17 mouse cellular contexts compared by ENCODE assay signal in genomic region chr17:28286964-28287363, GRCm38 (mm10). TPM values are rescaled to one million over a fixed set of nuclear protein-coding genes. Genes with fewer than 3 reads are reported as not detected.
DNase-seq lines count a peak whose midpoint lies in the region; ATAC-seq and TF ChIP-seq lines count a peak whose summit lies in the region.
"Had no signal": no experiment of that assay in that cellular context is flagged by ENCODE, and none has a peak within 500 bp of the region (broad histone marks: within the 10 kb centered on the region; RNA-seq: fewer than 3 reads in every experiment).

No protein-coding gene starts in this region.

- TF ChIP-seq POLR2A in liver, adult 2 months (IDR thresholded peaks at IDR 0.05; ENCODE audit: extremely low read depth, insufficient read depth, low read length) = no peak

- no peak for DNase-seq in forebrain, embryonic 10.5 days (ENCODE audit: extremely low spot score, low spot score)
- no peak for DNase-seq in forebrain, embryonic 11.5 days (ENCODE audit: low spot score)
- peak; percentile 20 for DNase-seq in liver, adult 2 months (ENCODE audit: extremely low read depth, low read depth, low spot score)
- DNase-seq in liver, embryonic 11.5 days (ENCODE audit: low spot score) = no peak
- peak; percentile 49 to 67 for DNase-seq in kidney, adult 8-10 months
- no peak for DNase-seq in thymus, postnatal 10 days (ENCODE audit: low spot score in 2 of 2)
- DNase-seq: adrenal gland, postnatal 25 days; cerebellum, postnatal 36 days; heart, postnatal 4 days; thymus, postnatal 14 days had no signal

- no peak for ATAC-seq in forebrain, embryonic 11.5 days (replicated peaks; ENCODE audit: low FRiP score)
- ATAC-seq in liver, embryonic 11.5 days (replicated peaks; ENCODE audit: low FRiP score) = no peak
- 0 out of 2 replicates have a peak, but pooled peaks have one; percentile 17 for ATAC-seq in megakaryocyte progenitor cell, adult 5-6 weeks (replicated peaks; ENCODE audit: poor library complexity)
- no peak for ATAC-seq in granulocyte monocyte progenitor cell, adult 5-6 weeks (replicated peaks; ENCODE audit: poor library complexity, severe bottlenecking)
- ATAC-seq: forebrain, embryonic 16.5 days had no signal

- TF ChIP-seq CTCF in liver, adult 2 months (IDR thresholded peaks at IDR 0.05; ENCODE audit: low read depth, low read length) = peak; percentile 8; the same call in 1 of the 2 replicates

- no peaks in the 10 kb centered on the region for H3K9me3 ChIP-seq in forebrain, embryonic 10.5 days
- H3K9me3 ChIP-seq in forebrain, embryonic 11.5 days (ENCODE audit: control insufficient read depth, low read length) = no peaks in the 10 kb centered on the region
- no peaks in the 10 kb centered on the region for H3K9me3 ChIP-seq in liver, embryonic 11.5 days (ENCODE audit: control insufficient read depth, low read length)
- H3K9me3 ChIP-seq: embryonic facial prominence, embryonic 13.5 days; liver, embryonic 15.5 days; midbrain, embryonic 12.5 days had no signal

- peaks cover 8% of the 10 kb centered on the region for H3K36me3 ChIP-seq in forebrain, embryonic 10.5 days (replicated peaks)
- no peaks in the 10 kb centered on the region for H3K36me3 ChIP-seq in forebrain, embryonic 11.5 days (ENCODE audit: control insufficient read depth, insufficient read depth, low read length)
- H3K36me3 ChIP-seq in liver, adult 2 months (ENCODE audit: control insufficient read depth, insufficient read depth, low read length) = no peaks in the 10 kb centered on the region
- H3K36me3 ChIP-seq in liver, embryonic 11.5 days (ENCODE audit: control insufficient read depth, insufficient read depth, low read length) = no peaks in the 10 kb centered on the region; the same call in 1 of the 2 replicates
- H3K36me3 ChIP-seq: liver, embryonic 15.5 days; midbrain, embryonic 12.5 days had no signal

- no peak overlapping the region for H3K4me3 ChIP-seq in forebrain, embryonic 10.5 days
- H3K4me3 ChIP-seq in forebrain, embryonic 11.5 days (ENCODE audit: low read depth, low read length) = no peak overlapping the region
- no peak overlapping the region for H3K4me3 ChIP-seq in liver, adult 2 months (ENCODE audit: insufficient read depth, low read depth, low read length)
- no peak overlapping the region for H3K4me3 ChIP-seq in liver, embryonic 11.5 days (ENCODE audit: low read depth, low read length)
- H3K4me3 ChIP-seq: embryonic facial prominence, embryonic 13.5 days; layer of hippocampus, adult 2 months; liver, embryonic 15.5 days; midbrain, embryonic 12.5 days had no signal

- peaks cover 10% of the 10 kb centered on the region; the same call in 1 of the 2 replicates for H3K79me2 ChIP-seq in liver, adult 2 months (ENCODE audit: control insufficient read depth, insufficient read depth, low read length)

- H3K27ac ChIP-seq in forebrain, embryonic 10.5 days = 0 out of 2 replicates have a peak overlapping the region, but pooled peaks have one; percentile 16
- no peak overlapping the region for H3K27ac ChIP-seq in forebrain, embryonic 11.5 days (ENCODE audit: low read depth, low read length)
- H3K27ac ChIP-seq in liver, adult 2 months (replicated peaks; ENCODE audit: insufficient read depth, low read depth, low read length) = peak overlapping the region; percentile 51
- H3K27ac ChIP-seq in liver, embryonic 11.5 days (ENCODE audit: low read depth, low read length) = no peak overlapping the region
- H3K27ac ChIP-seq: embryonic facial prominence, embryonic 13.5 days; layer of hippocampus, adult 2 months; midbrain, embryonic 12.5 days had no signal

- H3K27me3 ChIP-seq in forebrain, embryonic 10.5 days (ENCODE audit: poor library complexity, severe bottlenecking) = no peaks in the 10 kb centered on the region
- no peaks in the 10 kb centered on the region for H3K27me3 ChIP-seq in forebrain, embryonic 11.5 days (ENCODE audit: control insufficient read depth, insufficient read depth, low read length)
- no peaks in the 10 kb centered on the region for H3K27me3 ChIP-seq in liver, adult 2 months (ENCODE audit: control insufficient read depth, insufficient read depth, low read length)
- no peaks in the 10 kb centered on the region for H3K27me3 ChIP-seq in liver, embryonic 11.5 days (replicated peaks; ENCODE audit: control insufficient read depth, insufficient read depth, low read length)
- H3K27me3 ChIP-seq: embryonic facial prominence, embryonic 13.5 days; liver, embryonic 15.5 days; midbrain, embryonic 12.5 days had no signal

- H3K4me1 ChIP-seq in forebrain, embryonic 10.5 days = peaks cover 23% of the 10 kb centered on the region
- no peaks in the 10 kb centered on the region for H3K4me1 ChIP-seq in forebrain, embryonic 11.5 days (replicated peaks; ENCODE audit: control insufficient read depth, insufficient read depth, low read length)
- H3K4me1 ChIP-seq in liver, adult 2 months (ENCODE audit: control insufficient read depth, insufficient read depth, low read length) = peaks cover 39% of the 10 kb centered on the region
- H3K4me1 ChIP-seq in liver, embryonic 11.5 days (replicated peaks; ENCODE audit: control insufficient read depth, insufficient read depth, low read length) = peaks cover 28% of the 10 kb centered on the region

- no peak overlapping the region for H3K4me2 ChIP-seq in forebrain, embryonic 11.5 days (ENCODE audit: low read depth, low read length, severe bottlenecking)
- no peak overlapping the region for H3K4me2 ChIP-seq in liver, embryonic 11.5 days
- H3K4me2 ChIP-seq: embryonic facial prominence, embryonic 13.5 days; liver, embryonic 15.5 days; midbrain, embryonic 12.5 days had no signal

- WGBS in forebrain, embryonic 10.5 days = 33% methylated on average over 5 of the region's 5 CpGs
- 46% methylated on average over 5 of the region's 5 CpGs for WGBS in forebrain, embryonic 11.5 days
- WGBS in liver, adult 2 months = 59% methylated on average over 5 of the region's 5 CpGs
- WGBS in liver, embryonic 11.5 days = 65% methylated on average over 5 of the region's 5 CpGs

- no peak overlapping the region for H3K9ac ChIP-seq in forebrain, embryonic 11.5 days (ENCODE audit: low read length)
- no peak overlapping the region for H3K9ac ChIP-seq in liver, adult 2 months (ENCODE audit: low read depth, low read length)
- no peak overlapping the region for H3K9ac ChIP-seq in liver, embryonic 11.5 days (ENCODE audit: low read depth, low read length)
- H3K9ac ChIP-seq: embryonic facial prominence, embryonic 13.5 days; liver, embryonic 15.5 days; midbrain, embryonic 12.5 days had no signal

RNA-seq across cellular contexts. Expression of gene Fance, which starts 26.4 kb away (rescaled TPM):
- polyA plus RNA-seq in forebrain, embryonic 10.5 days (2016; fragmentation: Nextera tagmentation; extraction: Ambion mirVana) = 31.6 and 32.5 TPM in 2 replicates
- polyA plus RNA-seq in forebrain, embryonic 11.5 days (2014; fragmentation: Nextera tagmentation; extraction: Ambion mirVana) = 28.0 and 32.3 TPM in 2 replicates
- 6.6 and 9.1 TPM in 2 replicates for total RNA-seq in liver, adult 2 months (2014; rRNA removed)
- 6.4 and 6.8 TPM in 2 replicates for polyA plus RNA-seq in liver, adult 2 months (2012; rRNA removed)
- 30.2 and 31.1 TPM in 2 replicates for polyA plus RNA-seq in liver, embryonic 11.5 days (2014; fragmentation: Nextera tagmentation; extraction: Ambion mirVana)
- total RNA-seq in megakaryocyte progenitor cell, adult 5-6 weeks (2015) = 28.7 and 34.8 TPM in 2 replicates
- total RNA-seq in megakaryocyte progenitor cell, adult 5-6 weeks (2017) = 11.0 and 14.8 TPM in 2 replicates
- total RNA-seq in granulocyte monocyte progenitor cell, adult 5-6 weeks (2014; fragmentation: Nextera tagmentation) = 41.7 and 47.9 TPM in 2 replicates
- total RNA-seq in granulocyte monocyte progenitor cell, adult 5-6 weeks (2017) = 15.0 and 16.4 TPM in 2 replicates

RNA-seq across cellular contexts. Expression of gene Rpl10a, which starts 41.3 kb away (rescaled TPM):
- 511 and 540 TPM in 2 replicates for polyA plus RNA-seq in forebrain, embryonic 10.5 days (2016; fragmentation: Nextera tagmentation; extraction: Ambion mirVana)
- polyA plus RNA-seq in forebrain, embryonic 11.5 days (2014; fragmentation: Nextera tagmentation; extraction: Ambion mirVana) = 468 and 490 TPM in 2 replicates
- total RNA-seq in liver, adult 2 months (2014; rRNA removed) = 497 and 711 TPM in 2 replicates
- polyA plus RNA-seq in liver, adult 2 months (2012; rRNA removed) = 1,137 and 1,616 TPM in 2 replicates
- polyA plus RNA-seq in liver, embryonic 11.5 days (2014; fragmentation: Nextera tagmentation; extraction: Ambion mirVana) = 683 and 733 TPM in 2 replicates
- total RNA-seq in megakaryocyte progenitor cell, adult 5-6 weeks (2015) = 3,042 and 3,166 TPM in 2 replicates
- 795 and 921 TPM in 2 replicates for total RNA-seq in megakaryocyte progenitor cell, adult 5-6 weeks (2017)
- 2,618 and 3,063 TPM in 2 replicates for total RNA-seq in granulocyte monocyte progenitor cell, adult 5-6 weeks (2014; fragmentation: Nextera tagmentation)
- 785 and 838 TPM in 2 replicates for total RNA-seq in granulocyte monocyte progenitor cell, adult 5-6 weeks (2017)

RNA-seq across cellular contexts. Expression of gene Ppard, which starts 54.5 kb away (rescaled TPM):
- 1.3 and 1.4 TPM in 2 replicates for polyA plus RNA-seq in forebrain, embryonic 10.5 days (2016; fragmentation: Nextera tagmentation; extraction: Ambion mirVana)
- 1.4 and 1.7 TPM in 2 replicates for polyA plus RNA-seq in forebrain, embryonic 11.5 days (2014; fragmentation: Nextera tagmentation; extraction: Ambion mirVana)
- total RNA-seq in liver, adult 2 months (2014; rRNA removed) = 3.0 and 3.2 TPM in 2 replicates
- 9.7 and 13.7 TPM in 2 replicates for polyA plus RNA-seq in liver, adult 2 months (2012; rRNA removed)
- polyA plus RNA-seq in liver, embryonic 11.5 days (2014; fragmentation: Nextera tagmentation; extraction: Ambion mirVana) = 1.6 and 2.3 TPM in 2 replicates
- 7.4 and 7.7 TPM in 2 replicates for total RNA-seq in megakaryocyte progenitor cell, adult 5-6 weeks (2015)
- 1.9 and 2.7 TPM in 2 replicates for total RNA-seq in megakaryocyte progenitor cell, adult 5-6 weeks (2017)
- 8.4 and 8.8 TPM in 2 replicates for total RNA-seq in granulocyte monocyte progenitor cell, adult 5-6 weeks (2014; fragmentation: Nextera tagmentation)
- total RNA-seq in granulocyte monocyte progenitor cell, adult 5-6 weeks (2017) = 0.34 and 5.6 TPM in 2 replicates

Comparison
In these comparisons a context has a peak if more than half of its experiments do, and no peak if none do; other contexts are left out.
1. DNase-seq: peak in liver, adult 2 months (single experiment) and kidney, adult 8-10 months (2 of 2); none in forebrain, embryonic 10.5 days (single experiment), forebrain, embryonic 11.5 days (single experiment), liver, embryonic 11.5 days (single experiment) and thymus, postnatal 10 days (0 of 2).
2. H3K27ac ChIP-seq: peak in forebrain, embryonic 10.5 days (single experiment) and liver, adult 2 months (single experiment); none in forebrain, embryonic 11.5 days (single experiment) and liver, embryonic 11.5 days (single experiment).